Mouse (Mus musculus): ENCODE measurements around the gene Oas1f.
A peak's percentile ranks its signal among the peaks of the same experiment; 100 is the strongest.
"Not testable (repeated sequence)": the region's sequence is repeated elsewhere in the genome, so short reads cannot be mapped to it uniquely, and the experiment has no call there.

The Oas1f gene

DNA sequence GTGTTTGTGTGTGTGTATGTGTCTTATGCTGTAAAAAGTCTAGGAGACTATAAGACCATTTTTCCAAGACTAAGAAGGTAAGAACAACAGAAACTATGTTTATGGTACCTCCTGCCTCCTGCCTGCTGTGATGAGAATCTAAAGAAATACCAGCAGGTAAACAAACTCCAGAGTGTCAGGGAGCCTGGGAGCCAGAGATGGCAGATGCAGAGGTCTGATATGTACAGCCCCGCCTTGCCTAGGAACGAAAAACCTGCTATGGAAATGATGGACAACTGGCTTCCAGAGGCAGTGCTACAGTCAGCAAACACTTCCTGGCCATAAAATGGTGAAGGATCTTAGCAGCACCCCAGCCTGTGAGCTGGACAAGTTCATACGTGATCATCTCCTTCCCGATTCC is at the start of gene Oas1f:
TSS of gene Oas1f (plus strand) at position 301 of the 400 bp plus-strand sequence.
- DNase-seq: no peak

DNA sequence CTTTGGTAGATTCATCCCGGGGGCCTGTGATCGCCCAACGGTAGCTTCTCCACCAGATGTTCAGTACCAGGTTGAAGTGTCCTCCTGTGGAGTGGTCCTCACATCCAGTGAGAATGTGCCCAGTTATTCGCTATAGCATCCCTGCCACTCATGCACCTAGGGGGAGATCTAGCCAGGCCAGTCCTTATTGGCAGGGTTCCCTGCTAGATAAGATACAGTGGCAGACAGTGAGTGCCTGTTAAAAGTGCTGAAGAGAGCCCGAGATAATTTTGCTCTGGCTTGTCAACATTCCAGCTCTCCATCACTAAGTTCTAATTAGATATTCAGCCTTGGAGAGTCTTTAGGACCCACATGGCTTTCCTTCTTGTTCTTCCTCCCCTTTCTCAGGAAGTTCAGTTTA is 49.0 kb upstream of the Oas1f start:
- not testable (repeated sequence) for DNase-seq

DNA sequence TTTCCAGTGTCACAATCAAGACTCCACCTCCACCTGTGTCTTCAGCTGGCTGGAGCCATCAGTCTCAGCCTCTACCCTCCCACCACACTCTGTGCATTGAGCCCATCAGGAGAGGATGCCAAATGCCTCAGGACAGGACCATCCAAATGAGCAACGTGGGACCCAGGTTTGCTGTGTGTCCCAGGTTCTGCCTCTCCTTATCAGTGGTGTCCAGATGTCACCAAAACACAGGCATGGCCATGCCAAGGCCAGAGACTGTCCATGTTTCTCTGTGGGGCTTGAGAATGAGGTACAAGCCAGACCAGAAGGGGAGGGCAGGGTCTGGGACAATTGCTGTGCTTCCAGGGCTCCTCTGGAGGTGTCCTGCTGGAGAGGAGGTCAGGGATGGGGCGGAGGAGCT is 48.2 kb upstream of the Oas1f start:
- not testable (repeated sequence) for DNase-seq

DNA sequence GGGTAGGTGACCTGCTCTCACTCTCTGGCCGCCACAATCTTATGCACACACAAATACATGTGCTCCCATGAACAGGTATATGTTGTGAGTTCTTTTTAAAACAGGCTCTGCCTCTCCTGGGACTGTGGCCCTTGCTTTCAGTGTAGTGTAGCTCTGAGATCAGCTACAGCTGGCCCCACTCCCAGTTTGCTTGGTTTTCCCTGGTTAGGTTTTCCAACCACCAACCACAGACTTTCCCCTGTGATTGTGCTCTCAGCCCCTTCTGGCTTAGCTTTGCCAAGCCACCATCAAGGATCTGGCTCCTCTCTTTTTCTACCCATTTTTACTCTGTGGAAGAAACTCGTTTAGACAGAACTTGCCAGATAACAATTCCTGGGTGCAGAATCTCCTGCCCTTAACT is 43.6 kb upstream of the Oas1f start:
- no peak for DNase-seq

DNA sequence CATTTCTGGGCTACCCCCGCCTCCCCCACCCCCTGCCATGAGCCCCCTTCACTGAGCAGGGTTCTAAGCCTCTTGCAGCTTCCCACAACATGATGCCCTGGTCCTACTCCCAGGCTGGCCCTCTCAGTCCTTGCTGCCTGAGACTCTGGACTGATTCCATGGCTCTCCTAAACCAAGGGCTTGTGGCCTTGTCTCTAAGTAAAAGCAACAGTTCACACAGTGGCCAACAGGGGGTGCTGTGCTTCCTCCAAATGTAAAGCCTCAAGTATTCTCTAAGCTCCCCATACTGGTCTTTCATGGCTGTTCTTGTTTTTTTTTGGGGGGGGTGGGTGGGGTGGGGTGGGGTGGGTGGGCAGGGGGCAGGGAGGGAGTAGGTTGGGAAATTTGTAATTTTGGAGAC is 40.7 kb upstream of the Oas1f start:
- peak; percentile 57 for DNase-seq

DNA sequence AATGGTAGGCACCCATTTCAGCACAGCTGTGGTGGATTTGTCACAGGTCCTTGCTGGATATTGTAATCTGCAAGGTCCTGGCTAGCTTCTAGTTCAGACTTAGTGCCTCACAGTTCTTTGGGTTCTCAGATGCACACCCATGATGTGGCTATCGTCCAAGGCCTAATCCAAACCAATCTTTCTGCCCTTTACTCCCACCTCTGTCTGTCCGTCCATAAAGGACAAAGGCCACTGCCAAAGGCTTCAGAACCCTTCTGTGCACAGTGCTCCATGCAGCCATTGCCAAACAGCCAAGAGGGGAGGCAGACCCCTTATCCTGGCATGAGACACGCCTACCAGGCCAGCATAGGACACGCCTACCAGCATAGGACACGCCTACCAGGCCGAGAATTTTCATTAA is 38.0 kb upstream of the Oas1f start:
- no peak for DNase-seq

DNA sequence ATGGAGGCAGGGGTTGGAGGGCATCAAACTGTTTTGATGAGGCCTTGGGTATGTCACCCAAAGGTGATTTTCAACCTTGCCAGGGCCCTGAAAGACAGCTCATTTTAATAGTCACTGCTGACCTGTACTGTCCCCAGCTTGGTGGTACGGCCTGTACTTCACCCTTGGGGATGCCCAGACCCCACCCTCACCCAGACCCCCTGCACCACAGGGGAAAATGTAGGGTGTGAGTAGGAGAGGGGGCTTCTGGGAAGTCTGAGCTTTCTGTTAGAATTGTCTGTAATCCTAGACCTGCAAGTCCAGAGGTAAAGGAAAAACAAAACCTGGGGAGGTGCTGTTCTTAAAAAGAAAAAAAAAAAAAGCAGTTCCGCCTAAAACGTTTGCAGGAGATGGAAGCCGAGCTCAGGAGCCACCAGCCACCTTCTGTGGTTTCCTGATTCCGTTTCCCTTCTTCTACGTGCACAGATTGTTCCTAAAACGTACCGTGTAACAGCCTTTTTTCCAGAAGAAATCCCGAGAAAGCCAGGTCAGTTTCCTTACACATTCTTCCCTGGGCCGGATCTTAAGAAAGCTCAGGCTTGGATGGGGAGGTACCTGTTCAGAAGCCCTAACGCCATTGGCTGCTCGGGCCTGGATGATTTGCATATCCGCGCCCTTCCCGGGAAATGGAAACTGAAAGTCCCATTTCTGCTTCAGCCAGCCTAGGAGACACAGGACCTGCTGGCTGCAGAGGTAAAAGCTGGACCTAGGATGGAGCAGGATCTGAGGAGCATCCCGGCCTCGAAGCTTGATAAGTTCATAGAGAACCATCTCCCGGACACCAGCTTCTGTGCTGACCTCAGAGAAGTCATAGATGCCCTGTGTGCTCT is 35.0 kb upstream of the Oas1f start, which contains the start of gene Oas1c:
TSS of gene Oas1c (minus strand) at position 564 of the 869 bp plus-strand sequence.
- peak; percentile 80 for DNase-seq

DNA sequence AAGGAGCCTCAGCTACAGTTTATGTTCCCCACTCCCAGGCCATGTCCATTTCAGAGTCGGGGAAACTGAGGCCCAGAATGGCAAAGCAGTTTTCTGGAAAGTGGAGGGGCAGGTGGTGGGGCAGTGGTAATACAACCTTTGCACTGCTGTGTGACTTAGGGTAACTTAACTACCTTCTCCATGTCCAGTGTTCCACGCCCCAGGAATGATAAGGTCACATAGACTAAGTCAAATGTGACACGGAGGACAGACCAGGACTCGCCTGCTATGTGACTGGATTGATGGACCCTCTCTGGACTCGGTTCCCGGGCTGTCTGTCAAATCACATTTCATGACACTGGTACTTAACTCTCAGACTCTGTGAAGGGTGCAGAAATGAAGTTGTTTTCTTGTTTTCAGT is 34.1 kb upstream of the Oas1f start:
- no peak for DNase-seq

DNA sequence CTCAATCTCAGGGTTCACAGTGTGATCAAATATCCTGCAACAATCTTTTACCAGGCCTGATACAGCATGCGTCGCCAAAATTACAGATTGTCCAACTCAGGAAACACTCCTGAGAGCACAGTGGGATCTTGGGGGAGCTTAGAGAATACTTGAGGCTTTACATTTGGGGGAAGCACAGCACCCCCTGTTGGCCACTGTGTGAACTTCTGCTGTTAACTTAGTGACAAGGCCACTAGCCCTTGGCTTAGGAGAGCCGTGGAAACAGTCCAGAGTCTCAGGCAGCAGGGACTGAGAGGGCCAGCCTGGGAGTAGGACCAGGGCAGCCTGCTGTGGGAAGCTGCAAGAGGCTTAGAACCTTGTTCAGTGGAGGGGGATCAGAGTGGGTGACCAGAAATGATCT is 31.2 kb upstream of the Oas1f start:
- DNase-seq: no peak

DNA sequence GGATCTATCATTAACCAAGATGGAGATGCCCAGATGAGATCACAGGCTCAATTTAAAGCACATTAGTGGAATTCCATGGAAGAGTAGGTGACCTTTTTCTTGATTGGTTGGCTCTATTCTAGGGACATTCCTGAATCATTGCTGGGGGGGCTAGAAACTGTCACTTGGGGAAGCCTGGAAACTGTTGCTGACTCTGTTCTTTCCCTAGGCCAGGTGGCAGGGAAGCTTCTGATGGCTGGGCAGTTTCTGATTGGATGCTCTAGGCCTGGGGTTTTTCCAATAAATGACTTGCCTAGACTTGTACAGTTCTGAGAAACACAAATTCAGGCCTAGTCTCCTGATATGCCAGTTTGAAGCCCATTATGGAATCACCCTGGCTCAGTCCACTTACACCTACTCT is 28.2 kb upstream of the Oas1f start:
- no peak for DNase-seq

DNA sequence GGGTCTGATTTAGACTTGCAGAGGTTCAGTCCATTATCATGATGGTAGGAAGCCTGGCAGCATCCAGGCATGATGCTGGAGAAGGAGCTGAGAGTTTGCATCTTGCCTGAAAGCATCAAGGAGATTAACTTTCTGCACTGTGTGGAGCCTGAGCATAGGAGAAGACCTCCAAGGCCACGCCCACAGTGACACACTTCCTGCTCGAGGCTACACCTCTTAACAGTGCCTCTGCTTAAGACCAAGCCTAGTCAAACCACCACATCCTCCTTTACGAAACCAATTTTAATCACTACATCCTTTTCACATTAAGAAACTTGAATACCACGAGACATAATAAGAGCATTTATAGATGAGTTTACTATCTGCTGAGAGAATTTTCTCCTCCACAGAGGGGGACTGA is 16.1 kb upstream of the Oas1f start:
- DNase-seq: no peak

DNA sequence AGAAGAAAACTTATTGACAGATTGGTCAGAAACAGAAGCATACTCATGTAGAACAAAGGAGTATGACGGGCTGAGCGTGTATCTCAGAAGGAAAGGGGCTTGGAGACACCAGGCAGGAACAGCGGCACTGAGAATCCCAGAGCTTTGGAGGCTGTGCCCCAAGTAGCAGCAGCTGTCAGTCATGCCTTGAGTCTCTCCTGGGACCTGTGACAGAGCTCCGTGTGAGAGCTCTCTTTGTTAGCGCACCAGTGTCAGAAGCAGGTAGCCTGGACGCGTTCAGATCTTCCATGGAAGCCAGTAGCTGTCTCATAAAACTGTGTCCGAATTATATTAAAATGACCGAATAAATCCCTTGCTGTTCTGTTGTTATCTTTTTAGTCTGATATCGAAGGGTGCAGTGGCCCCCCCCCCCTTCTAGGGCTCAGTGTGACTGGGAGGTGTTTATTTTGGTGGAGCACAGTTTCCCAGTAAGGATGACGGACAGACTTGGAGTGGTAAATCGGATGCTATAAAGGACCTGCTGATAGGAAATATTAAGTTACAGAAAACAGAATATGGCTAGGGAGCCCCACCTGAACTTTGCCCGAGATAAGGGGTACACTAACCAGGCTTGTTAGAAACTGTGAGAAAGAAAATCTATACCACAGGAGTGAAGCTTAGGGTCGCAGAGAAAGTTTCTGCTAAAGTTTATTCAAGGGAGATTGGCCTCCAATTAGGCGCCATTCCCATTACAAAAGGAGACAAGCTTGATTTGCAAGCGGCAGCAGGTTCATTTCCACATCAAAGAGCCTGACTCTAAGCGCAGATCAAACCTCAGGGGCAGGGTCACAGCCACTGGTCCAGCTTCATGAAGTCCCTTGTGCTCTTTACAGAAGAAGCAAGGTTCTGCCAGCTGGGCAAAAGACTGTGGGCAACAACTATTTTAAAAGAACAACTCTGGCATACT is 13.6 kb upstream of the Oas1f start:
- DNase-seq: no peak

DNA sequence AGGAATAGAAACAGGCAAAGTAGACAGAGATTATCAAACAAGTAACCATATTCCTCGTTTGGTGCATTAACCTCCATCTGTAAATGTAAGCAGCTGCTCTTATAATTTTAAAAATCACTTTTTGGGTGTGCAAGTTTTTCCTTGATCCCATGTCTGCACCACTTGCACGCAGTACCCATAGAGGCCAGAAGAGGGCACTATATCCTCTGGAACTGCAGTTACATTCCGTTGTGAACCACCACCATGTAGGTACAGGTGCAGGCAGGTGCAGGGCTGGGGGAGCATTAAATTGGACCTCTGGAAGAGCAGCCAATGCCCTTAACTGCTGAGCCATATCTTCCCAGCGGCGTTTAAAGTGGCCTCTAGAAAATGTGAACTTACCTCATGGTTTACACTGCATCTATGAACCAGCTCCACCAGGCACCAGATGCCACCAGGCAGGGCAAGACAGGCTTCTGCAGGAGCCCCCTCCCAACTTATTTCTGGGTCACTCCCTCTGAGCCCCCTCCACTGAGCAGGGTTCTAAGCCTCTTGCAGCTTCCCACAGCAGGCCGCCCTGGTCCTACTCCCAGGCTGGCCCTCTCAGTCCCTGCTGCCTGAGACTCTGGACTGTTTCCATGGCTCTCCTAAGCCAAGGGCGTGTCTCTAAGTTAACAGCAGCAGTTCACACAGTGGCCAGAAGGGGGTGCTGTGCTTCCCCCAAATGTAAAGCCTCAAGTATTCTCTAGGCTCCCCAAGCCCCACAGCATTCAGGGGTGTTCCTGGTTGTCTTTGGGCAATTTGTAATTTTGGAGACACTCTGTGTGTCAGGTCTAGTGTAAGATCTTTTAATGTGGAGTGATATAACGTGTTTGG is 10.2 kb upstream of the Oas1f start:
- peak; percentile 37 for DNase-seq

DNA sequence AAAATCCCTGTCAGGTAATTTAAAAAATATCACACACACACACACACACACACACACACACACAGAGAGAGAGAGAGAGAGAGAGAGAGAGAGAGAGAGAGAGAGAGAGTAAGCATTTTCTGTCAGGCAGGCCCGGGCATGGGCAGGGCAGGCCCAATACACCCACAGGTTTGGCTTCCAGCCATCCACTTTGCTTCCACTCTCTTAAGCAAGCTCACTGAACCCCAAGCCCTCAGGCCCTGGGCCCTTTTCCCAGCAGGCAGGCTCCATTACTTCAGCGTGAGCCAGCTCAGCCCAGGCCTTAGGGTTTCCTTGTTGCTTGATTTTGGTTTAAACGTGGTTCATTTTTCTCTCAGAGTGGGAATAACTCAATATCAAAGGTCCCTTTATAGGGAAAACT is 2.5 kb upstream of the Oas1f start:
- no peak for DNase-seq

DNA sequence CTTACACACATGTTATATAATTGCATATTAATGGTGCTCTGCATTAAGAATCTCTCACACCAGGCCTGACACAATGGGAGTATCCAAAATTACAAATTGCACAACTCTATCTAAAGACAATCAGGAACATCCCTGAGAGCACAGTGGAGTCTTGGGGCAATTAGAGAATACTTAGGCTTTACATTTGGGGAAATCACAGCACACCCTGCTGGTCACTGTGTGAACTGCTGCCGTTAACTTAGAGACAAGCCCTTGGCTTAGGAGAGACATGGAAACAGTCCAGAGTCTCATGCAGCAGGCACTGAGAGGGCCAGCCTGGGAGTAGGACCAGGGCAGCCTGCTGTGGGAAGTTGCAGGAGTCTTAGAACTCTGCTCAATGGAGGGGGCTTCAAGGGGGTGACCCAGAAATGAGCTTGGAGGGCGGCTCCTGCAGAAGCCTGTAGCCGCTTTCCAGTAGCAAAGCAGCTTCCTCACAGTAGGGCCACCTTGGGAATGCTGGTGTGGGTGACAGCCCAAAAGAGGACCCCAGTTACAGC is 2.5 kb downstream of the Oas1f start:
- peak; percentile 17 for DNase-seq

DNA sequence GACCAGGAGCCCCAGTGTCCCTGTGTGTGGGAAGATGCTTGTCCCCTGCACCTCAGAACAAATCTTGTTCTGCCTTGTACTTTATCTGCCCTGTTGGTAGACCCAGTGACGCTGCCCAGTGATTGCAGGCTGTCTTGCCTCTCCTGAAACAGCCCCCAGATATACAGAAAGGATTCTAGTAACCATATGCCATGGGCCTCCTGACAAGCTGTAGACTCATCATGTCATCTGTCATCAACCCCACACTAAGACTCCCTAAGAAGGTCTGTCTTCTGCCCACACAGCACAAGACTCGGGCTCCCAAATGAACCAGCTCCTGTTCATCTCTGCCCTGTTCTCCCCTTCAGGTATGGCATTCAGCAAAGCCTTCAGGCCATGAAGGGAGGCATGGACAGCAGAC is 12.1 kb downstream of the Oas1f start:
- DNase-seq: no peak

DNA sequence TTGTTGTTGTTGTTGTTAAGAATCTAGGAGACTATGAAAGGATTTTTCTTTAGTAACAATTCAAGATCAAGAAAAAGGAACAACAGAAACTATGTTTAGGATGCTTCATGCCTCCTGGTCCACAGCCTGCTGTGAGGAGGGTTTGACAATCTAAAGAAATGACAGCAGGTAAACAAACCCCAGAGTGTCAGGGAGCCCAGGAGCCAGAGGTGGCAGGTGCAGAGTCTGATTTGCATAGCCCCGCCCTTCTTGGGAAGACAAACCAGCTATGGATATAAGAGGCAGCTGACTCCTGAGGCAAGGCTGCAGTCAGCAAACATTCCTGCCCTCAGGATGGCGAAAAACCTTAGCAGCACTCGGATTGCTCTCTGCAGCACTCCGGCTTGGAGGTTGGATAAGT is 14.0 kb downstream of the Oas1f start, which contains the start of gene Oas1h:
TSS of gene Oas1h (plus strand) at position 301 of the 400 bp plus-strand sequence.
- no peak for DNase-seq

DNA sequence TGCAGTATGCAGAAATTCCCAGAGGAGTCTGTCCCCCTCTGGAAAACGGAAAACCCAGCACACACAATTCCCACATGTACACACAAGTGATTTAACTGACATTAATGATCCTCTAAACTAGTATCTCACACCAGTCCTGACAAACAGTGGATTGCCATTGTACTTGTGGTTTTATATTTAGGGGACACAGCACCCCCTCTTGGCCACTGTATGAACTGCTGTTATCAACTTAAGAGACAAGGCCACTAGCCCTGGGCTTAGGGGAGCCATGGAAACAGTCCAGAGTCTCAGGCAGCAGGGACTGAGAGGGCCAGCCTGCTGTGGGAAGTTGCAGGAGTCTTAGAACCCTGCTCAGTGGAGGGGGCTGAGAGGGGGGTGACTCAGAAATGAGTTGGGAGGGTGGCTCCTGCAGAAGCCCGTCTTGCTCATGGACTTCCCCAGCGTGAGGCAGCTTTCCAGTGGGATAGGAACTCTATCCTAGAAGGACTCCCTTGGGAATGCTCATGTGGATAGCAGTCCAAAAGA is 18.2 kb downstream of the Oas1f start:
- DNase-seq: no peak

DNA sequence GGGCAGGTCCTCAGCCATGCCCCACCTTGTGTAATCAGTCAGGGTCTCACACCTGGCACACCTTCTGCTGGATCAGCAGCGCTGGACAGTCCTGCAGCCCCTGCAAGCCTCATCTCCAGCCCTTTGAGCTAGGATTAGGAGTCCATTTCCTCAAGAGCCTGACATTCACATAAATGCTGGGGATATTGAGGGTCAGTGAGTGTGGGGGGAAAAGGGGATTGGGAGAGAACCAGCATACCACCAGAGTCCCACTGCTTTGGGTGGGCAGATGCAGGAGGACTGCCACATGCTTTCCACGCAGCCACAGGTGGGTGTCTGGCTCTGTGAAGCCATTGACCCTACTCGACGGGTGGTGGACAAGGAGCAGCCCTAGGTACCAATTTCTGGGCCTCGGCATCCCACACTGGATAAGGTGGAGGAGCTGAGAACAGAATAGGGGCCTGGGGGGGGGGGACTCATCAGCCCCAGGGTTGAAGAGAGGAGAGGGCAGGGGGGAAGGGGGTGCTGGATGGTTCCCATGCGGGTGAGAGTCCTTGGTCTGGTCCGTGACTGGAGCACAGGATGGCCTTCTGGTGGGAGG is 22.4 kb downstream of the Oas1f start:
- DNase-seq: no peak

DNA sequence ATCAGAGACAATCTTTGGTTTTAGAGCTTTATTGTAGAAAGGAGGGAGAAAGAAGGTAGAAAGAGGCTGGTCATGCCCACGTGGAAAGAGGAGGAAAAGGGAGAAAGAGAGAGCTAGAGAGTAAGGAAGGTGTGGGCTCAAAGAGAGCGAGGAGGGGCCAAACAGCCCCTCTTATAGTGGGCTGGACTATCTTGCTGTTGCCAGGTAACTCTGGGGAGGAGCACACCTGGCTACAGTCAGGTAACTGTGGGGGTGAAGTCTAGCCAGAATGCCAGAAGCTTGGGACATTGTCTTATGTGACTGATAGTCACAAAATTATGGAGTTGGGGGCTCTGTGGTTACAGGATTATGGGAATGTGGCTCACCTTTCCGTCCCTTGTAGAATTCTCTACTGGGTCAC is 22.9 kb downstream of the Oas1f start:
- no peak for DNase-seq

DNA sequence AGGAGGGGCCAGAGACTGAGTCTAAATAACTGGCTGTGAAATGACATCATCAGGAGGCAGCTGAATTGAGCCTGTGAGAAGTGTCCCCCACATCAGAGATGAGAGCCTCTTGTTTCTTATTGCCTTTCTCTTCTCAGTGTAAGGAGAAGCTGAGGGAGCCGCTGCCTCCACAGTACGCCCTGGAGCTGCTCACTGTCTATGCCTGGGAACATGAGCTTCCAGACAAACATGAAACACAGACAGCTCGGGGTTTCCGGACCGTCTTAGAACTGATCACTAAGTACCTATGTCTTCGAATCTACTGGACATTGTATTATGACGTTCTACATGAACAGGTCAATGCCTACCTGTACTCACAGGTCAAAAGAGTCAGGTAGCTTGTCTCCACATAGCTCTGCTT is 23.6 kb downstream of the Oas1f start:
- no peak for DNase-seq

DNA sequence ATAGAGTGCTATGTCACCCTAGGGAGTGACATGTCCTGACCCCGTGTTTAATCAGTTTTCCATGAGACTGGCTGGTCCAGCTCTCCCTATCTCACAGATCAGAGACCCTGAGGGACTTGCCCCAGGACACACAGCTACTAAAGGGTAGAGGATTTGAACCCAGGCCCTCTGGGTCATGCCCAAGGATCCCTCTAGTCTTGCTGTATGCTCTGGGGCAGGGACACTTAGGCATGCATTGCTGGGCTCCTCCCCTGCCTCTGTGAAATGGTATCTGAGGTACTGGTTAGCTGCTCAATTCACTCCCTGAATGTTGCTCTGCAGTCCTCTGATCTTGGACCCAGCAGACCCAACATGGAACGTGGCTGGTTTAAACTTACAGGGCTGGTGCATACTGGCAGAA is 24.3 kb downstream of the Oas1f start:
- no peak for DNase-seq
